Mouse (Mus musculus) CH12.LX (cell line): ENCODE measurements around the gene Cdk4. TPM values are rescaled to one million over a fixed set of nuclear protein-coding genes. Genes with fewer than 3 reads are reported as not detected.

Experiments
- DNase-seq: peaks from one replicate; pipeline ENCODE4 v3.0.0-alpha.2; 2013; ENCODE audit errors: extremely low read depth
- H3K27ac ChIP-seq: 2 replicates; pipeline ENCODE4 v1.5.1; 2012; ENCODE audit warnings: low read depth, mild to moderate bottlenecking, control low read depth, moderate library complexity; ENCODE audit not compliant: insufficient read depth
- H3K27me3 ChIP-seq: replicated peaks from 2 replicates; pipeline ENCODE3; 2012; ENCODE audit warnings: inconsistent platforms
- H3K36me3 ChIP-seq, 2 experiments: replicated peaks in 1 of 2; 2 replicates each; pipeline versions ENCODE3 to v1.6.1; 2012; ENCODE audit warnings: inconsistent platforms in 1 of 2, low read length in 1 of 2, mild to moderate bottlenecking in 1 of 2, mixed read lengths in 1 of 2, moderate library complexity in 1 of 2; ENCODE audit not compliant: control insufficient read depth in 1 of 2, insufficient read depth in 1 of 2
- H3K4me1 ChIP-seq, 2 experiments: 2 replicates each; pipeline ENCODE4 v1.6.1; 2012; ENCODE audit warnings: inconsistent platforms in 1 of 2, moderate library complexity in 1 of 2; ENCODE audit not compliant: insufficient read depth in 2 of 2, control insufficient read depth in 1 of 2
- H3K4me2 ChIP-seq: 2 replicates; pipeline ENCODE4 v1.6.1; 2012; ENCODE audit warnings: low read depth, mild to moderate bottlenecking, control low read depth; ENCODE audit not compliant: poor library complexity, insufficient read depth, severe bottlenecking
- H3K4me3 ChIP-seq, 3 experiments: fragments of 150-350 bp in 1 of 3; sonication (generic) in 1 of 3; replicated peaks in 1 of 3; 2 replicates each; pipeline versions ENCODE3 to v1.5.1; 2011 to 2012; ENCODE audit warnings: low read depth in 2 of 3, low read length in 2 of 3, mild to moderate bottlenecking in 2 of 3, moderate library complexity in 2 of 3, control low read depth in 1 of 3, improper control_type of control experiment in 1 of 3, inconsistent platforms in 1 of 3, mixed read lengths in 1 of 3; ENCODE audit not compliant: poor library complexity in 1 of 3
- H3K79me2 ChIP-seq: replicated peaks from 2 replicates; pipeline ENCODE4 v1.6.1; 2012; ENCODE audit warnings: mild to moderate bottlenecking, moderate library complexity; ENCODE audit not compliant: control insufficient read depth, poor library complexity, insufficient read depth, severe bottlenecking; ENCODE audit errors: extremely low read depth
- H3K9ac ChIP-seq: 2 replicates; pipeline ENCODE4 v1.6.1; 2012; ENCODE audit warnings: low read depth, mild to moderate bottlenecking, control low read depth, moderate library complexity; ENCODE audit not compliant: insufficient read depth
- H3K9me3 ChIP-seq: replicated peaks from 2 replicates; pipeline ENCODE3; 2012; ENCODE audit warnings: low read length, inconsistent platforms, mixed read lengths
- CTCF ChIP-seq, 2 experiments: IDR thresholded peaks in 1 of 2; conservative IDR thresholded peaks in 1 of 2; 2 replicates each; pipeline ENCODE4 v1.5.1; 2011 to 2012; ENCODE audit warnings: low read depth in 2 of 2, low read length in 2 of 2, improper control_type of control experiment in 1 of 2, inconsistent platforms in 1 of 2, mild to moderate bottlenecking in 1 of 2, moderate library complexity in 1 of 2
- ELF1 ChIP-seq: IDR thresholded peaks from 2 replicates; pipeline ENCODE4 v1.6.1; 2014; ENCODE audit warnings: low read depth, mild to moderate bottlenecking, inconsistent platforms, low read length, improper control_type of control experiment
- ETS1 ChIP-seq: conservative IDR thresholded peaks from 2 replicates; pipeline ENCODE4 v1.6.1; 2012; ENCODE audit warnings: low read depth, mild to moderate bottlenecking, inconsistent platforms, low read length, improper control_type of control experiment, moderate library complexity
- MEF2A ChIP-seq: IDR thresholded peaks from 2 replicates; pipeline ENCODE4 v1.6.1; 2014; ENCODE audit warnings: low read depth, mild to moderate bottlenecking, inconsistent platforms, low read length, improper control_type of control experiment, borderline replicate concordance
- PAX5 ChIP-seq: IDR thresholded peaks from 2 replicates; pipeline ENCODE4 v1.6.1; 2012; ENCODE audit warnings: low read length, inconsistent platforms, mixed read lengths
- USF1 ChIP-seq: IDR thresholded peaks from 2 replicates; pipeline ENCODE4 v1.6.1; 2014; ENCODE audit warnings: low read depth, mild to moderate bottlenecking, inconsistent platforms, low read length, improper control_type of control experiment
- USF2 ChIP-seq: conservative IDR thresholded peaks from 2 replicates; pipeline ENCODE4 v1.6.1; 2011; ENCODE audit warnings: low read depth, low read length, improper control_type of control experiment
- ZC3H11A ChIP-seq: IDR thresholded peaks from 2 replicates; pipeline ENCODE4 v1.6.1; 2012; ENCODE audit warnings: low read depth, mild to moderate bottlenecking, inconsistent platforms, low read length, improper control_type of control experiment
- ZNF384 ChIP-seq: IDR thresholded peaks from 2 replicates; pipeline ENCODE4 v1.6.1; 2012; ENCODE audit warnings: low read depth, low read length, improper control_type of control experiment, inconsistent platforms
- dilution Hi-C: fragments of 300-500 bp; cut with MboI; formaldehyde crosslinking; loops from 2 replicates; pipeline ENCODE4 v1.14.3; 2020; ENCODE audit warnings: low sequenced_read_pairs; ENCODE audit not compliant: extremely low pct_unique_long_range_greater_than_20kb, extremely low pct_ligation_motif_present
- in situ Hi-C: fragments of 300-500 bp; cut with MboI; formaldehyde crosslinking; loops from 3 replicates; pipeline ENCODE4 v1.14.3; 2019; ENCODE audit warnings: low sequenced_read_pairs, low pct_ligation_motif_present, low pct_unique_long_range_greater_than_20kb, mixed read lengths
- polyA plus RNA-seq: library from polyadenylated mRNA; unstranded; fragments of >175 nt; gene quantifications from 2 replicates; pipeline ENCODE4 v1.2.1, GENCODE M21; 2012; ENCODE audit warnings: low read depth; ENCODE audit not compliant: insufficient read length
- total RNA-seq, 2 experiments: library from RNA; depleted of rRNA; stranded (reverse); fragments of 300-350 nt in 1 of 2; fragments of >200 nt in 1 of 2; gene quantifications; 2 replicates each; pipeline ENCODE4 v1.2.3; 2012 to 2014

The Cdk4 gene
- total and polyA plus RNA-seq, 3 experiments: 257 to 921 (median 864) TPM

GRCm38 (mm10) chr10:127049395-127050118 is 13.8 kb upstream of the Cdk4 start:
- in situ Hi-C loops (no loop called here), dilution Hi-C loops (no loop called here)
- H3K4me1 ChIP-seq: peaks cover 0 to 10% of the 10 kb centered on the region in 2 experiments; a peak in 2 of 4 replicates
- no peak overlapping the region for H3K4me2 ChIP-seq
- H3K79me2 ChIP-seq: no peaks in the 10 kb centered on the region
- no peak overlapping the region for H3K4me3 ChIP-seq
- H3K27ac ChIP-seq: no peak overlapping the region
- TF ChIP-seq USF1 (no peak), CTCF (conservative IDR thresholded peaks at IDR 0.05 in 1 of 2, IDR thresholded peaks at IDR 0.05 in 1 of 2; ENCODE audit: low read depth in 2 of 2, low read length in 2 of 2) (peak in 1 of 2 experiments; percentile 25; a peak in 1 of 4 replicates)
- H3K9me3 ChIP-seq: no peaks in the 10 kb centered on the region
- H3K27me3 ChIP-seq: no peaks in the 10 kb centered on the region
- H3K9ac ChIP-seq: no peak overlapping the region
- no peak for DNase-seq
- H3K36me3 ChIP-seq: peaks cover 8 to 38% of the 10 kb centered on the region in 2 experiments

- Histone ChIP-seq H3K27me3 (no peaks in the 10 kb centered on the region), H3K36me3 (peaks cover 4 to 33% of the 10 kb centered on the region in 2 experiments), H3K9me3 (no peaks in the 10 kb centered on the region), H3K4me1 (peaks cover 0 to 11% of the 10 kb centered on the region in 2 experiments; a peak in 2 of 4 replicates), H3K4me3 (no peak overlapping the region), H3K27ac (no peak overlapping the region), H3K9ac (no peak overlapping the region), H3K4me2 (no peak overlapping the region), H3K79me2 (no peaks in the 10 kb centered on the region)
- DNase-seq: no peak
- TF ChIP-seq CTCF (conservative IDR thresholded peaks at IDR 0.05 in 1 of 2, IDR thresholded peaks at IDR 0.05 in 1 of 2; ENCODE audit: low read depth in 2 of 2, low read length in 2 of 2): no peak
- no peak for TF ChIP-seq MEF2A
- no peak for TF ChIP-seq USF2
- no peak for TF ChIP-seq ZC3H11A
- no peak for TF ChIP-seq ZNF384
- TF ChIP-seq ETS1: no peak
- TF ChIP-seq ELF1: no peak
- dilution Hi-C loops: no loop called here
- in situ Hi-C loops: no loop called here
Measured at GRCm38 (mm10) chr10:127050119-127050474, 13.2 kb upstream of the Cdk4 start.

DNA sequence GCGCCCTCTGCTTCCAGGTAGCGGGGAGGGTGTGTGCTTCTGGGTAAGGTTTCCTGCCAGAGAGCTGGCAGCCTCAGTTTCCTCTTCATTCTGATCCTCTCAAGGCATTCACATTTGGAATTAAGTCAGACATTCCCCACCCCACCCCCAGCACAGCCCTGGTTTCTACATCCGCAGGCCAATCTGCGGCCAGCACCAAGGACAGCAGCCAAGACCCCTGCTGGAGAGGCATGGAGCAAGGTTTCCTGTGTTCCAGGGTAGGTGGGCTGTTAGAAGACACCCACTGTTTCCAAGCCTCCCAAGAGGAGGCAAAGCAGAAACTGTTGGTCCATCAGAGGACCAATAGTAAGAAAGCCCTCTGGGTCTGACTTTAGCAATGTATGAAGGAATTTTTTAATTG is 8.7 kb upstream of the Cdk4 start:
- TF ChIP-seq PAX5 (no peak), CTCF (conservative IDR thresholded peaks at IDR 0.05 in 1 of 2, IDR thresholded peaks at IDR 0.05 in 1 of 2; ENCODE audit: low read depth in 2 of 2, low read length in 2 of 2) (no peak)
- Histone ChIP-seq H3K27ac (no peak overlapping the region), H3K79me2 (no peaks in the 10 kb centered on the region), H3K27me3 (peaks cover 12% of the 10 kb centered on the region), H3K9me3 (no peaks in the 10 kb centered on the region), H3K9ac (no peak overlapping the region), H3K4me1 (peaks cover 12 to 32% of the 10 kb centered on the region in 2 experiments), H3K4me2 (no peak overlapping the region), H3K4me3 (no peak overlapping the region), H3K36me3 (peaks cover 12 to 15% of the 10 kb centered on the region in 2 experiments)
- dilution Hi-C loops: no loop called here
- no peak for DNase-seq
- in situ Hi-C loops: no loop called here
